Mouse (Mus musculus) cerebellum, adult 2 months (tissue): Measurements from ENCODE around the gene Ufc1.
A peak's percentile ranks its signal among the peaks of the same experiment; 100 is the strongest.

Experiments
- CTCF ChIP-seq: fragments of 200-500 bp; IDR thresholded peaks from 2 replicates; pipeline ENCODE4 v1.5.1; 2011; ENCODE audit warnings: low read depth, mild to moderate bottlenecking, control low read depth, low read length, moderate library complexity, borderline replicate concordance; ENCODE audit not compliant: insufficient read depth
- POLR2A ChIP-seq: fragments of 200-500 bp; IDR thresholded peaks from 2 replicates; pipeline ENCODE4 v1.6.1; 2011; ENCODE audit warnings: low read length, control low read depth, borderline replicate concordance; ENCODE audit not compliant: insufficient read depth

DNA sequence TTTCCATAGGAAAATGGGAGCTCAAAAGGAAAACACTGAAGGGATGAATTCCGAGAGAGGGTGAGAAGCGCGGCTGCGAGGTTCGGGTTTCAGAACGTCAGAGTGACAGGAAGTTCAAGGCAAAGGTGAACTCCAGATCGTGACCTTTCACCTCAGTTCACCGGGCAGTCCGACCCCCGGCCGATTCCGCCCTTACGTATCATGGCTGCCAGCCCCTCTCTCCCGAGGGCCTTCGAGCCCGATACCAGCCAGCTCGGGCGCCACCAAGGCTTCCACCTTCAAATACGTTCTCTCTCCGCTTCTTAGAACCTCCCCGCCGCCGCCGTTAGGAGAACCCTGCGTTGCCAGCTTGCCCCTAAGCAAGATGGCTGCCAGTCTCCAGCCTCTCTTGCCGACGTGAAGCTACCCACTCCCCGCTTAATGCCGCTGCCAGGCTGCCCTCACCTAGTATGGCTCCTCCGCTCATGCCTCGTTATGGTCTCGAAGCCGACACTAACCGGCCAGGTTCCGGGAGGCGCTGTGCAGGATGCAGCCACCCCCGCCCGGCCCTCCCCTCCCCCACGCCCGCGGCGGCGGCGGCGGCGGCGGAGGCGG, 34.1 kb upstream of the Ufc1 start, which contains the start of gene Dedd:
- TF ChIP-seq CTCF (no peak), POLR2A (peak; percentile 62; the same call in 1 of the 2 replicates)
